Mouse (Mus musculus): ENCODE results near the gene Treml1. TPM values are rescaled to one million over a fixed set of nuclear protein-coding genes. Genes with fewer than 3 reads are reported as not detected.
"Not testable (repeated sequence)": the region's sequence is repeated elsewhere in the genome, so short reads cannot be mapped to it uniquely, and the experiment has no call there.

Gene Treml1
- polyA plus RNA-seq, 1 experiment from 2014 or later = 0.45 TPM

DNA sequence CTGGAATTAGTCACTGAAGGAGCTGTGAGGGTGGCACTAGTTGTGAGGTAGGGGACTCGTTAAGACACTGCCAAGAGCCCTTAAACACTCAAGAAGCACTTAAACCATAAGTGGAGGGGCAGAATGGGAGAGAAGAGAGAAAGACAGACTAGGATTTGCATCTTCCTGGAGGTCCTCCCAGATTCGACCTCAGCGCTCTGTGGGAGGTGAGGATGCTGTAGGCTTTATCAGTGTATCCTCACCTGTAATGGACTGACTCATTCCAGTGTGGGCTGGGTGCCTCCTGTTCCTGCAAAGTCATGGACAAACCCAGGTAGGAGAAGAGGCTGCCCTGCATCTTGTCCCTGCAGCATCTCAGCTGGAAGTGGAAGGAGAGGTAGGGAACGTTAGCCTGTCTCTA is 12.9 kb upstream of the Treml1 start:
- Histone ChIP-seq H3K4me2 (replicated peaks; ENCODE audit: low read depth, low read length) (no peak overlapping the region), H3K36me3 (ENCODE audit: control insufficient read depth, insufficient read depth, low read length) (no peaks in the 10 kb centered on the region), H3K27ac (ENCODE audit: low read length) (no peak overlapping the region), H3K9ac (replicated peaks; ENCODE audit: low read depth, low read length) (no peak overlapping the region), H3K4me1 (ENCODE audit: control insufficient read depth, insufficient read depth, low read length) (no peaks in the 10 kb centered on the region), H3K9me3 (ENCODE audit: control insufficient read depth, low read depth, low read length) (no peaks in the 10 kb centered on the region), H3K27me3 (ENCODE audit: control insufficient read depth, insufficient read depth, low read length) (no peaks in the 10 kb centered on the region), H3K4me3 (ENCODE audit: low read depth, low read length) (no peak overlapping the region)
- 61% methylated on average over 4 of the region's 4 CpGs for WGBS
- ATAC-seq (ENCODE audit: insufficient number of reproducible peaks, insufficient read depth, low FRiP score, low read depth) = no peak

DNA sequence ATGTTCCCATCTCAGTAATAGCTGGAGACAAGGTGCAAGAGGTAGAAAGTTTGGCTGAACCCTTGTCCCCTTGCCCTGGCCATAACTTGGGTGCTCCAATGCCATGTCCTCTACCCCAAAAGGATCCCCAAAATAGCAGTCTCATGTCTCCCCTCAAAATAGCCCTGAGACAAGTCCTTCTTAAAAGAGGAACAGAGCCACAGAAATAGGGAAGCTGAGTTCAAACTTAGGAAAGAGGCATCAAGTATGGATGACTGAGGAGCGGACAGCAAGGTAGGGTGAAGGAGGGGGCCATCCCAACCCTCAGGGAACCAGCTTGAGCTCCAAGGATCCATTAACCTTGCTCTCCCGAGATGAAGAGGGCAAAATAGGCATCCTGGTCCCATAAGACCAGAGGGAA is 12.4 kb upstream of the Treml1 start:
- ATAC-seq (ENCODE audit: insufficient number of reproducible peaks, insufficient read depth, low FRiP score, low read depth) = no peak
- WGBS = 71% methylated on average over 2 of the region's 2 CpGs

DNA sequence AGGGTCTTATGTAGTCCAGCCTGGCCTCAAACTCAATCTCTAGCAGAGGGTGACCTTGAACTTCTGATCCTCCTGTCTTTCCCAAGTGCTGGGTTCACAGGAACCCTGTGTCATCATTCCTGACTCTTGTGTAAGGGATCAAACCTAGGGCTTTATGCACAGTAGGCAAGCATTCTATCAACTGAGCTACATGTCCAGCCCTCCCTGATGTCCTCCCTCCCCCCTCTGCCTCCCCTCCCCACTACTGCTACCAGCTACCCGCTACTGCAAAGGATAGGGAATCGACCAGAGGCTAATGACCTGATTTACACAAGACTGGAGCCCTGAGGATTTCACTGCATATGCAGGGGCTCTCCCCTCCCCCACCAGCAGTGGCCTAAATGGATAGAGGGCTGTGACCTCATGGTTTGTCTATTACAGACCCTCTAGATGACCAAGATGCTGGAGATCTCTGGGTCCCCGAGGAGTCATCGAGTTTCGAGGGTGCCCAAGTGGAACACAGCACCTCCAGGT is 9.0 kb upstream of the Treml1 start:
- H3K36me3 ChIP-seq (ENCODE audit: control insufficient read depth, insufficient read depth, low read length) = no peaks in the 10 kb centered on the region
- WGBS = 79% methylated on average over 5 of the region's 5 CpGs

More for the DNA sequence above, 12.4 kb upstream of the Treml1 start:
- no peaks in the 10 kb centered on the region for H3K36me3 ChIP-seq (ENCODE audit: control insufficient read depth, insufficient read depth, low read length)
- H3K4me2 ChIP-seq (replicated peaks; ENCODE audit: low read depth, low read length) = no peak overlapping the region
- H3K27me3 ChIP-seq (ENCODE audit: control insufficient read depth, insufficient read depth, low read length) = no peaks in the 10 kb centered on the region
- H3K4me3 ChIP-seq (ENCODE audit: low read depth, low read length) = no peak overlapping the region
- no peak overlapping the region for H3K27ac ChIP-seq (ENCODE audit: low read length)
- H3K9ac ChIP-seq (replicated peaks; ENCODE audit: low read depth, low read length) = no peak overlapping the region
- H3K4me1 ChIP-seq (ENCODE audit: control insufficient read depth, insufficient read depth, low read length) = no peaks in the 10 kb centered on the region
- H3K9me3 ChIP-seq (ENCODE audit: control insufficient read depth, low read depth, low read length) = no peaks in the 10 kb centered on the region

DNA sequence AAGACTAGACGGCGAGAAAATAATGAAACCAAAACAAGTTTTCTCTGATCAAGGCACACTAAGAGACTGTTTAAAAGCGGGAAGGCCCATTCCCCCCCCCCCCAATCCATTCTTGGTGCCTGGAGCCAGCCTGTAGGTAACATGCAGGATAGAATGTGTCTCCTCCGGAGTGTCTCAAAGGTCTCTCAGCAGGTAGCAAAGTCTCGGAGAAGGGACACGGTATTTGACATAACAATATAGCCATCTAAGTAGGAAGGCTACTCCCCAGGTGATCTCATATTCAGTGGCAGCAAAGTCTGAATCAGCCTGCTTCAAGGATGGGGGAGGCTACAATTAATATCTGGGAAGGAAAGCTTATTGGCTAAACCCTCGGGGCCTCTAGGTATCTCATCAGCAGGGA is 6.7 kb upstream of the Treml1 start:
- not testable (repeated sequence) for H3K36me3 ChIP-seq (ENCODE audit: control insufficient read depth, insufficient read depth, low read length); H3K27me3 ChIP-seq (ENCODE audit: control insufficient read depth, insufficient read depth, low read length); H3K4me2 ChIP-seq (replicated peaks; ENCODE audit: low read depth, low read length); H3K9ac ChIP-seq (replicated peaks; ENCODE audit: low read depth, low read length); H3K4me1 ChIP-seq (ENCODE audit: control insufficient read depth, insufficient read depth, low read length); H3K4me3 ChIP-seq (ENCODE audit: low read depth, low read length); H3K9me3 ChIP-seq (ENCODE audit: control insufficient read depth, low read depth, low read length); ATAC-seq (ENCODE audit: insufficient number of reproducible peaks, insufficient read depth, low FRiP score, low read depth); H3K27ac ChIP-seq (ENCODE audit: low read length)
- 84% methylated on average over 7 of the region's 7 CpGs for WGBS

More for the DNA sequence above, 9.0 kb upstream of the Treml1 start:
- Histone ChIP-seq H3K4me2 (replicated peaks; ENCODE audit: low read depth, low read length) (no peak overlapping the region), H3K9me3 (ENCODE audit: control insufficient read depth, low read depth, low read length) (no peaks in the 10 kb centered on the region), H3K4me1 (ENCODE audit: control insufficient read depth, insufficient read depth, low read length) (no peaks in the 10 kb centered on the region), H3K27ac (ENCODE audit: low read length) (no peak overlapping the region), H3K9ac (replicated peaks; ENCODE audit: low read depth, low read length) (no peak overlapping the region), H3K4me3 (ENCODE audit: low read depth, low read length) (no peak overlapping the region), H3K27me3 (ENCODE audit: control insufficient read depth, insufficient read depth, low read length) (no peaks in the 10 kb centered on the region)
- no peak for ATAC-seq (ENCODE audit: insufficient number of reproducible peaks, insufficient read depth, low FRiP score, low read depth)

DNA sequence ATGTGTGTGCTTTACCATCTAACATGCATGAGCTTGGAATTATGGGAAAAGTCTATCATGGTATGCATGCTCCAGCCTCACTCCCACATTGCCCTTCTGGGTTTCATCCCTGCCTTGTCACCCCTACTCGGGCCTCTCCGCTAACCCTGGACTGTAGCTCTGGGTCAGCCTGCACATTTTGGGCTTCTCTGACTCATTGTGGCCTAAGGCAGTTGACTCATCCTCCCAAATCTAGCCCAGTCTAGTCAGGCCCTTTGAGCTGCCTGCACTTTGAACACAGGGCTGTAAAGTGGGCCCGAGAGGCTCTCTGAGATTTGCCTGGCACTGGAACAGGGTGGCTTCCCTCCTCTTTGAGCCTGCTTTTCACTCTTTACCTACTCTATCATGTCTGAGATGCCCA is 3.9 kb upstream of the Treml1 start:
- WGBS = 88% methylated on average over 3 of the region's 3 CpGs
- Histone ChIP-seq H3K27ac (ENCODE audit: low read length) (no peak overlapping the region), H3K4me2 (replicated peaks; ENCODE audit: low read depth, low read length) (no peak overlapping the region), H3K27me3 (ENCODE audit: control insufficient read depth, insufficient read depth, low read length) (no peaks in the 10 kb centered on the region), H3K4me1 (ENCODE audit: control insufficient read depth, insufficient read depth, low read length) (no peaks in the 10 kb centered on the region), H3K9ac (replicated peaks; ENCODE audit: low read depth, low read length) (no peak overlapping the region), H3K4me3 (ENCODE audit: low read depth, low read length) (no peak overlapping the region), H3K36me3 (ENCODE audit: control insufficient read depth, insufficient read depth, low read length) (no peaks in the 10 kb centered on the region), H3K9me3 (ENCODE audit: control insufficient read depth, low read depth, low read length) (no peaks in the 10 kb centered on the region)
- no peak for ATAC-seq (ENCODE audit: insufficient number of reproducible peaks, insufficient read depth, low FRiP score, low read depth)

DNA sequence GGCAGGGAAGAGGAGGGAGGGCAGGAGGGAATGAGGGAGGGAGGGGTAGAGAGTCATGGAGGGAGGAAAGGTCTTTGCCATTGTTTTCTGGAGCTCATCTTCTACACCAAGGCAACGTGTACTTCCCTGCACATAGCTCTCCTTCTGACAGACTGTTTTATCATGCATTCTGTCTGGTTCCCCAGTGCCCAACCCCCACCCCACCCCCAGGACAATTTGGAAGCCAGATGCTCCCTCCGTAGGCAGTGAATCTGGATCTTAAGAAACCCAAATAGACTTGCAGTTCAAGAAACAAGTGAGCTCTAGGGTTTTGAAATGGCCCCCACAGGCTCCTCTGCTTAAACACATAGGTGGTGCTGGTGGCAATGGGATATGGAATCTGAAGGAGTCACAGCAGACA is 1.8 kb upstream of the Treml1 start:
- H3K4me3 ChIP-seq (ENCODE audit: low read depth, low read length) = no peak overlapping the region
- ATAC-seq (ENCODE audit: insufficient number of reproducible peaks, insufficient read depth, low FRiP score, low read depth) = no peak
- H3K4me1 ChIP-seq (ENCODE audit: control insufficient read depth, insufficient read depth, low read length) = no peaks in the 10 kb centered on the region
- no peak overlapping the region for H3K4me2 ChIP-seq (replicated peaks; ENCODE audit: low read depth, low read length)
- H3K27me3 ChIP-seq (ENCODE audit: control insufficient read depth, insufficient read depth, low read length) = no peaks in the 10 kb centered on the region
- H3K9ac ChIP-seq (replicated peaks; ENCODE audit: low read depth, low read length) = no peak overlapping the region
- H3K27ac ChIP-seq (ENCODE audit: low read length) = no peak overlapping the region
- no peaks in the 10 kb centered on the region for H3K9me3 ChIP-seq (ENCODE audit: control insufficient read depth, low read depth, low read length)
- H3K36me3 ChIP-seq (ENCODE audit: control insufficient read depth, insufficient read depth, low read length) = no peaks in the 10 kb centered on the region
- WGBS = 48% methylated on average over 2 of the region's 2 CpGs

DNA sequence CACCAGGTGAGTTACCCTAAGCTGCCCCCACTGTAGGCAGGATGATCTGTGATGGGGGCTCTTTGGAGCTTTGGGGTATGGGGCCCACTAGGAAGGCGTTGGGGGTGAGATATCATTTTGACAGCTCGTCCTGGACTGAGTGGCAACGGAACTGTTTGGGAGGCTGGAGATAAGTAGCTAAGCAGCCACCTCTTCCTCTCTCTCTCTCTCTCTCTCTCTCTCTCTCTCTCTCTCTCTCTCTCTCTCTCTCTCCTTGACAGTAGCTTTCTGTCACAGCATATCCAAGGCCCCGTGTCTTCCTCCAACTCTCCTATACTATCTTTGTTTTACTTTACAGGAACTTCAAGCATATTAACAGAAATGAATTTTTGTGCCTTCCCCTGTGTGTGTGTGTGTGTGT is 746 bp downstream of the Treml1 start:
- no peak for ATAC-seq (ENCODE audit: insufficient number of reproducible peaks, insufficient read depth, low FRiP score, low read depth)
- no peaks in the 10 kb centered on the region for H3K27me3 ChIP-seq (ENCODE audit: control insufficient read depth, insufficient read depth, low read length)
- H3K27ac ChIP-seq (ENCODE audit: low read length) = no peak overlapping the region
- no peak overlapping the region for H3K4me3 ChIP-seq (ENCODE audit: low read depth, low read length)
- no peaks in the 10 kb centered on the region for H3K9me3 ChIP-seq (ENCODE audit: control insufficient read depth, low read depth, low read length)
- no peaks in the 10 kb centered on the region for H3K36me3 ChIP-seq (ENCODE audit: control insufficient read depth, insufficient read depth, low read length)
- no peak overlapping the region for H3K9ac ChIP-seq (replicated peaks; ENCODE audit: low read depth, low read length)
- WGBS = 64% methylated on average over 4 of the region's 4 CpGs
- no peaks in the 10 kb centered on the region for H3K4me1 ChIP-seq (ENCODE audit: control insufficient read depth, insufficient read depth, low read length)
- no peak overlapping the region for H3K4me2 ChIP-seq (replicated peaks; ENCODE audit: low read depth, low read length)

DNA sequence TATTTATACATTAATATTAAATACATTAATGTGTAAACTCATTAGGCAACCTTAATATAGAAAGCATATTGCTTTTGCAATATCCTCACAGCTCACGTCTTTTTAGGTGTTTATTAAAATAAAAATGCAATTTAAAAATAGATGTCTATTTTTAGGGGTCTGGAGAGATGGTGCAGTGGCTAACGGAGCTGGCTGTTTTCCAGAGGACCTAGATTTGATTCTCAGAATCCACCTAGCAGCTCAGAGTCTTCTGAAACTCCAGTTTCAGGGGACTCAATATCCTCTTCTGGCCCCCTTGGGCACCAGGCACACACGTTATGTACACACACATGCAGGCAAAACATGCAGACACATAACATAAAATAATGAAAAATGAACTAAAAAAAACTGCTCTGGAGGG is 2.6 kb downstream of the Treml1 start:
- Histone ChIP-seq H3K9me3 (ENCODE audit: control insufficient read depth, low read depth, low read length) (no peaks in the 10 kb centered on the region), H3K27me3 (ENCODE audit: control insufficient read depth, insufficient read depth, low read length) (no peaks in the 10 kb centered on the region), H3K9ac (replicated peaks; ENCODE audit: low read depth, low read length) (no peak overlapping the region), H3K36me3 (ENCODE audit: control insufficient read depth, insufficient read depth, low read length) (no peaks in the 10 kb centered on the region), H3K27ac (ENCODE audit: low read length) (no peak overlapping the region), H3K4me3 (ENCODE audit: low read depth, low read length) (no peak overlapping the region), H3K4me1 (ENCODE audit: control insufficient read depth, insufficient read depth, low read length) (no peaks in the 10 kb centered on the region), H3K4me2 (replicated peaks; ENCODE audit: low read depth, low read length) (no peak overlapping the region)
- 59% methylated on average over 3 of the region's 3 CpGs for WGBS
- ATAC-seq (ENCODE audit: insufficient number of reproducible peaks, insufficient read depth, low FRiP score, low read depth) = no peak

DNA sequence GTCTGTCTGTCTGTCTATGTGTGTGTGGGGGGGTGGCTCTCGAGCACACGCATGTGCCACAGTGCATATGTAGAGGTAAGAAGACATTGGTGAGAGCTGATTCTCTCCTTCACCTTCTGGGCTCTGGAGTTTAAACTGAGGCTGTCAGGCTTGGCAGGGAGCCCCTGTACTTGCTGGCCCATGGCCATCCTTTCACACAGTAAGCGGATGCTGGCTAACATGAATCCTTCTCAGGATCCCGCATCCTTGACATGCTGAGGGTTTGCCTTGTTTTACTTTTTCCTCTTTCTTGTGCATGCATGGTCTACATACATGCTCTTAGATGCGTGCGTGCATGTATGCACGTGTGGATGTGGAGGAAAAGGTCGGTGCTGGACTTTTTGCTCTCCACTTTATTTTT is 3.2 kb downstream of the Treml1 start:
- no peak overlapping the region for H3K4me2 ChIP-seq (replicated peaks; ENCODE audit: low read depth, low read length)

More for the DNA sequence above, 3.2 kb downstream of the Treml1 start:
- Histone ChIP-seq H3K9me3 (ENCODE audit: control insufficient read depth, low read depth, low read length) (no peaks in the 10 kb centered on the region), H3K4me1 (ENCODE audit: control insufficient read depth, insufficient read depth, low read length) (no peaks in the 10 kb centered on the region), H3K4me3 (ENCODE audit: low read depth, low read length) (no peak overlapping the region), H3K36me3 (ENCODE audit: control insufficient read depth, insufficient read depth, low read length) (no peaks in the 10 kb centered on the region), H3K27ac (ENCODE audit: low read length) (no peak overlapping the region), H3K9ac (replicated peaks; ENCODE audit: low read depth, low read length) (no peak overlapping the region), H3K27me3 (ENCODE audit: control insufficient read depth, insufficient read depth, low read length) (no peaks in the 10 kb centered on the region)
- ATAC-seq (ENCODE audit: insufficient number of reproducible peaks, insufficient read depth, low FRiP score, low read depth) = no peak
- 83% methylated on average over 8 of the region's 8 CpGs for WGBS
